Mouse (Mus musculus): Measurements from ENCODE around the gene Pcsk5. TPM values are rescaled to one million over a fixed set of nuclear protein-coding genes. Genes with fewer than 3 reads are reported as not detected.

Gene Pcsk5
- polyA plus RNA-seq, 1 experiment from 2014 or later: 7.2 TPM

DNA sequence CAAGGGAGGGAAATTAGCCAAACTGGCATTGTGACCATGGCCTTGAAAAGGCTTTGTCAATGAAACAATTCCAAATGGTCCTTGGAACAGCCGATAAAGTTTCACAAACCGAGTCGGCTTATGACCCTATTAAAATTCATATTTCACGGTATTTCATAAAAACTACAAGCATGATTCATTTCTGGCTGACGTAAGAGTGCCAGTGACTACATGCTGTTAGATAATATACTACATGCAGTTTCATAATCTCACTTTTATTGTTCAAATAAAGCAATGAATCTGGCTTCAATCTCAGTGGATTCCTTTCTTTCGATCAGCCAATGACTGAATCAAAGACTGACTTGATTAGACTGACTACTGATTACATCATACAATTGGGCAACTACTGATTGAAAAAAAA, 145.8 kb downstream of the Pcsk5 start:
- WGBS: 91% methylated on average over 6 of the region's 6 CpGs
- H3K9ac ChIP-seq: no peak overlapping the region
- no peaks in the 10 kb centered on the region for H3K36me3 ChIP-seq
- H3K27ac ChIP-seq: no peak overlapping the region
- H3K9me3 ChIP-seq: no peaks in the 10 kb centered on the region
- no peaks in the 10 kb centered on the region for H3K27me3 ChIP-seq
- no peak for ATAC-seq (ENCODE audit: low FRiP score)
- no peak overlapping the region for H3K4me2 ChIP-seq
- H3K4me3 ChIP-seq: no peak overlapping the region
- no peaks in the 10 kb centered on the region for H3K4me1 ChIP-seq (replicated peaks)

DNA sequence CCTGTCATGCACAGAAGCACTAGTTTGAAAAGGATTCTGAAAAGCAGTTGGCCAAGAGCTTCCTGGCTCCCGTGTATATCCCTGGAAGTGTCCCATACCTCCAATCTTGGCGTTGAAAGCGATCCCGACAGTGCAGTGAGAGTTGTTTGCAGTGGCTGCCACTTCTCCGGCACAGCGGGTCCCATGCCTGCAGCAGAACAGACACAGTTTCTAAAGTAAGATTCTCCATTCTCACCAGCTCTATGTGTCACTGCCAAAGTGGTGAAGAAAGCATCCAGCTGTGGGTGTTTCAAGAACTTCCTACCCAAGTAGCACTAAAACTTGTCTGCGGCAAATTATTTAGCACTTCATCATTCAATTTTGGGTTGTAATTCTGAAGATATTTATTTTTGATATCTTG, 159.1 kb downstream of the Pcsk5 start:
- Histone ChIP-seq H3K27me3 (no peaks in the 10 kb centered on the region), H3K36me3 (0 out of 2 replicates have a peak, but pooled peaks cover 3% of the 10 kb centered on the region), H3K4me2 (no peak overlapping the region), H3K27ac (no peak overlapping the region), H3K4me3 (no peak overlapping the region), H3K9ac (no peak overlapping the region), H3K4me1 (replicated peaks) (no peaks in the 10 kb centered on the region), H3K9me3 (no peaks in the 10 kb centered on the region)
- ATAC-seq (ENCODE audit: low FRiP score): no peak
- WGBS: 85% methylated on average over 7 of the region's 7 CpGs

DNA sequence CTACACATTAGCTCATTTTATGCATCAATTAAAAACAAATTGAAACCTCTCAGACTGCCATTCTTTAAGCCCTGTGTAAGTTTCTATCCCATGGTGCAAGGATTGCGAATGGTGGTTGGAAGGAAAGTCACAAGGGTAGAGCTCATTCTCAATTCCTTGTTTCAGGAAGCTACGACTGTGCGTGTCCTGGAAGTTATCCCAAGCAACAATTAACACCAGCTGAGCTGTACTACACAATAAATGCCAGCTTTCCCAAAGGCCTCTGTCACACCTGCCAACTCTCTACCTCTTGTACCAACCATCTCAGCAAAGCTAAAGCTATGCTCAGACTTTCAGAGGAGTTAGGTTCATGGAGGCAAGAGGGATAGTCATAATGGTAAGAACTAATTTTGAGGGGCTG, 174.8 kb downstream of the Pcsk5 start:
- Histone ChIP-seq H3K27me3 (no peaks in the 10 kb centered on the region), H3K36me3 (no peaks in the 10 kb centered on the region), H3K4me2 (no peak overlapping the region), H3K9me3 (no peaks in the 10 kb centered on the region), H3K9ac (no peak overlapping the region), H3K4me1 (replicated peaks) (0 out of 2 replicates have a peak, but pooled peaks cover 2% of the 10 kb centered on the region), H3K4me3 (no peak overlapping the region), H3K27ac (no peak overlapping the region)
- no peak for ATAC-seq (ENCODE audit: low FRiP score)
- WGBS: 80% methylated on average over 3 of the region's 3 CpGs

DNA sequence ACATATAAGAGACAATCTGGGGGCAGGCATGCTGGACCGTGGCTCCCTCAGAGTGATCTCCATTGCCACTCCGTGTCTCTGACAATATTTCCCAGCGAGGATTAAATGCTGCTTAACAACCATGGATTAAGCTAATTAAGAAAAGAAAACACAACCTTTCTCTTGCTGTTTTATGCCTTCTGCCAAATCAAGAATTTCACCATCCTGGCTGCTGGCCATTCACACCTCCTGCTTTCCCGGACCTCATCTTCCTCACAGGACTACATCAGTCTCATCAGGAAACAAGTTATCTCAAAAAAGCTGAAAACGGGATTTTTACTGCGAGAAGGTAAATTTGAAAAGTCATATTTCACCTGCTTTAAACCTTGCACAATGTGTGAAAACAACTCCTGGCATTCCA, 175.2 kb downstream of the Pcsk5 start:
- Histone ChIP-seq H3K27ac (no peak overlapping the region), H3K9ac (no peak overlapping the region), H3K4me2 (no peak overlapping the region), H3K27me3 (no peaks in the 10 kb centered on the region), H3K36me3 (no peaks in the 10 kb centered on the region), H3K9me3 (no peaks in the 10 kb centered on the region), H3K4me1 (replicated peaks) (0 out of 2 replicates have a peak, but pooled peaks cover 2% of the 10 kb centered on the region), H3K4me3 (no peak overlapping the region)
- ATAC-seq (ENCODE audit: low FRiP score): no peak
- 79% methylated on average over 6 of the region's 6 CpGs for WGBS

DNA sequence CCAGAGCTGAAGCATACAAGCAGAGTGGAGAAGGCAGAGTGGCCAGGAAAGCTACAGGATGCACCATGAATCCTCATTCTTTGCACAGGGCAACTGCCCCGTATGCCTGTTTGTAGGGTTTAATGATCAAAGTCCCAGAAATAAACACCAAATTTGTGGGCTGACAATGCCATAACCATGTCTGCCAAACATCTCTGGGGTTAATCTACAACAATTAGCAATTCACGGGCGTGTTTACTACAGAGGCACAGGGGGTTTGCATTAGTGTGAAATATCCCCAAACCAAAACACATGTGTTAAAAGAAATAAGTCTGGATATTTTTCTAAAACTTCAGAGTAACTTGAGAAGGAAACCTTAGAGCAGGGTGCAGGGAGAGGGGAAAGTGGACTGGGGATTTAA, 178.1 kb downstream of the Pcsk5 start:
- 84% methylated on average over 3 of the region's 3 CpGs for WGBS
- Histone ChIP-seq H3K4me3 (no peak overlapping the region), H3K36me3 (no peaks in the 10 kb centered on the region), H3K4me1 (replicated peaks) (0 out of 2 replicates have a peak, but pooled peaks cover 2% of the 10 kb centered on the region), H3K9ac (no peak overlapping the region), H3K27me3 (no peaks in the 10 kb centered on the region), H3K4me2 (no peak overlapping the region), H3K27ac (no peak overlapping the region), H3K9me3 (no peaks in the 10 kb centered on the region)
- no peak for ATAC-seq (ENCODE audit: low FRiP score)

DNA sequence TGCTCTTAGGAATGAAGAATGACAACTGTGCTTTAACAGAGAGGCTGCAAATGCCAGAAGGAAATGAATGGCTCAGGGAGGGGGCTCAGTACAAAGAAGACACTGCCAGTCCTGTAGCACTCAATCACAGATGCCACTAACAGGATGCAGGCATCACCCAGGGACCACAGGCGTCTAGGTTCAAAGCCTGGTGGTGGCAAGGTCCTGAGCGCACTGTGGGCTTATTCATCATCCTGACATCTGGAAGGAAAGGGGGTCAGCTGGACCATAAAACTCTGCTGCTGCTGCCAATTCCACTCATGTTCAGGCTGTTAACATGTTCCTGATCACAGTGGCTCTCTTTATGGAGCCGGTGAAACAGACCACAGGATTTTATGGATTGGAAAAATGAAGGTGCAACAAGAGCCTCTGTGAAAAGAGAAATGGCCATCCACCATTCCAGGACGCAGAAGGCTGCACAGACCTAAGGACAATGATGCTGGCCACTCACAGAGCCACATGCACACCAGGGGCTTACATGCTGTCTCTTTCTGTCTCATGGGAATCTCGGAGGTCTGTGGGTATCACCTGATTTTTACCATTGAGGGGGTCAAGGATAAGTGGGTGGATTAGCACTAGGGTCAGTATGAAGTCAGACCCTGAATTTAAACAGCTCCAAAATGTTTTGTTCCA, 186.5 kb downstream of the Pcsk5 start:
- ATAC-seq (ENCODE audit: low FRiP score): peak; percentile 87
- peaks cover 12% of the 10 kb centered on the region for H3K4me1 ChIP-seq (replicated peaks)
- 33% methylated on average over 5 of the region's 5 CpGs for WGBS
- no peak overlapping the region for H3K4me3 ChIP-seq
- no peak overlapping the region for H3K4me2 ChIP-seq
- H3K9ac ChIP-seq: no peak overlapping the region
- H3K27me3 ChIP-seq: no peaks in the 10 kb centered on the region
- H3K9me3 ChIP-seq: no peaks in the 10 kb centered on the region
- H3K27ac ChIP-seq: peak overlapping the region; percentile 20; the same call in 1 of the 2 replicates
- H3K36me3 ChIP-seq: no peaks in the 10 kb centered on the region

DNA sequence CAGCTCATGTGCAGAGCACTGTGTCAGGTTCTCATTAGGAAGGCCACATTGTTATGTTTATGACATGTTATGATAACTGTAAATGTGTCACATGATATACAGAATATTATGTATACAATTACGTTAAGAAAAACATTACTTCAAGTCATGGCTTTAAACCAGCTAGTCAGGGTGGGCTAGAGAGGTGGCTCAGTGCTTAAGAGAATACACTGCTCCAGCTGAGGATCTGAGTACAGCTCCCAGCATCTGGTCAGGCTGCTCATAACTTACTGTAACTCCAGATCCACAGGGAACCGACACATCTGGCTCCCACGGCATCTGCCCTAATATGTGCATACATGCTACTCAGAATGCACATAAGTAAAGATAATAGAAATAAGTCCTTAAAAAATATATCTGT, 187.5 kb downstream of the Pcsk5 start:
- Histone ChIP-seq H3K4me1 (replicated peaks) (peaks cover 12% of the 10 kb centered on the region), H3K9ac (no peak overlapping the region), H3K27me3 (no peaks in the 10 kb centered on the region), H3K9me3 (no peaks in the 10 kb centered on the region), H3K4me2 (no peak overlapping the region), H3K36me3 (no peaks in the 10 kb centered on the region), H3K27ac (0 out of 2 replicates have a peak overlapping the region, but pooled peaks have one; percentile 20), H3K4me3 (no peak overlapping the region)
- WGBS: 80% methylated on average over 3 of the region's 3 CpGs
- ATAC-seq (ENCODE audit: low FRiP score): no peak

DNA sequence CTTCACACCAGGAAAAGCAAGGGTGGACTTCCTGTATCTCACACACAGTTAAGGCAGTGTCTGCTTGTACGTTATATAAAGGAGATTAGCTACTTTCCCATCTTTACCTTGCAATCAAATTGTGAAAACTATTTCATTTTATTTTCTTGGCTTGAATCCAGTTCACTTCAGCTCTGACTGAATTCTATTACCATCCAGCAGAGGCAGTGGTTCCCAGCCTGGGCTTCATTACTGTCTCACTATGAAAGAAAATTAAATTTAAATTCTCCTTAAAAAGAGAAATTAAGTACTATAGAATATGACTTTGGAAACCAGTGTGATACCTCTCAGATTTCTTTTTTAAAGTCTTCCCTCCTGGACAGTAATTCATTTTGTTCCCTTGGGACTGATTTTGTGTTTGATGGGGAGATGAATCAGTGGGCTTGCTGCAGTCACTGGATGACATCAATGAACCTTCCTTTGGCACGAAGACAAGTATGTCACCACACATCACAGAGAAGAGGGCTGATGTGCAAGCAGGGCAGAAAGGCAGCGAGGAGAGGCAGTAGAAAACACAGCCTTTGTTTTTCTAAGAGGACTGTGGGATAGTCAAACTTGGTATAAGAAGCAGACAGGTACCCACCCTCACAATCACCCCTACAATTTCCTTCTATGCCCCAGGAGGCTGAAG, 194.2 kb downstream of the Pcsk5 start:
- Histone ChIP-seq H3K9me3 (no peaks in the 10 kb centered on the region), H3K27ac (no peak overlapping the region), H3K9ac (no peak overlapping the region), H3K27me3 (no peaks in the 10 kb centered on the region), H3K4me2 (no peak overlapping the region), H3K36me3 (no peaks in the 10 kb centered on the region), H3K4me3 (no peak overlapping the region), H3K4me1 (replicated peaks) (no peaks in the 10 kb centered on the region)
- peak; percentile 49; the same call in 1 of the 2 replicates for ATAC-seq (ENCODE audit: low FRiP score)
- 68% methylated on average over 3 of the region's 3 CpGs for WGBS

DNA sequence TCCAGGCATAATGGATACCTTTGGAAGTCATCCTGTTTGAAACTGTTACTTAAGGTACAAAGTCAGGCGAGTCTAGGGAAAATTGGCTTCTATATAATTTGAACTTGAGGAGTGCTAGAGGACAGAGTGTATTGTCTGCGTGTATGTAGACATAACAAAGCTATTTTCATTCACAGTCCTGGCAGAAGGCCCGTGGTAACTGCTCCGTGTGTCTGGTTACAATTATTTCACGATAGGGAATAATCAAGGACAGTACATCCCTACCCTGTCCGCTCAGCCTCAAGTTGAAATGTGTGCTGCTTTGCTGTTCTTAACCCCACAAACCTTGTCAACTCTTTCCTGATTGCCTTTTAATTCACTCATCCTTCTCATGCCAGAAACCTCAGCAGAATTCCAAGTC, 201.4 kb downstream of the Pcsk5 start:
- Histone ChIP-seq H3K27ac (no peak overlapping the region), H3K4me1 (replicated peaks) (no peaks in the 10 kb centered on the region), H3K27me3 (no peaks in the 10 kb centered on the region), H3K4me2 (no peak overlapping the region), H3K9me3 (no peaks in the 10 kb centered on the region), H3K9ac (no peak overlapping the region), H3K36me3 (no peaks in the 10 kb centered on the region), H3K4me3 (no peak overlapping the region)
- WGBS: 84% methylated on average over 6 of the region's 6 CpGs
- ATAC-seq (ENCODE audit: low FRiP score): no peak

DNA sequence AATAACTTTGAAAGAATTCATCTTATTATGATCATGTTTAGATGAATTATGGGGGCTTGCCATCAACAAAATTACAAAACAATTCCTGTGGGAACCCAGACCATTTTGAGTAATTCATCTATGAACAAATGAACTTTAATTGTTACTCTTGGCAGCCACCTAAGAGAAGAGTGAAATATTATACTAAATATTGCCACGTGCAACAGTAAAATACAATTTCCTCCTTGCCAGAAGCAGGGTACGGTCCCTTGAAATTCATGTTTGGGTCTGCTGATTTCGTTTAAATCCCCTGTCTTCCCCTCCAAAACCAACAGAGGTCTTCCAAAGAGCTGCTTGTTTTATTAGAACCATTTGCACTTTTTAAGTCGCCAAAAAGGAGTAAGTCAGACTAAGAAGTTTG, 221.8 kb downstream of the Pcsk5 start:
- ATAC-seq (ENCODE audit: low FRiP score): no peak
- 83% methylated on average over 4 of the region's 4 CpGs for WGBS
- H3K9me3 ChIP-seq: no peaks in the 10 kb centered on the region

DNA sequence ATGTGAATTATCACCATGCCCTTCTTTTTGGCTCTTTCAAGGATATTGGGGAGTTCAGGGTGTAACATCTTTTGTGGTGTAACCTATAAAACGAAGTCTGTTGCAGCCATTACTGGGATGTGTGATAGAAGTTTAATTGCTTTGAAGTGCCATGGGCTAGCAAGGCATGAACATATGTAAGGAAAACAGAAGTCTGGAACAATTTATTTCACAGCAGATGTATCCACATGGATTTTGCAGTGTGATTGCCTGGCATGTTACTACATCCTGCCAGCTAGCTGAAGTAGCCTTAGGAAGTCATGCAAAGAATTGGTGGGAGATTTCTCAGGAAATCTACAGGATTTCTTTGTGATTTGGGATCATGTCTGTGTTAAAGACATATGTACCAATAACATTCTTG, 230.9 kb downstream of the Pcsk5 start:
- Histone ChIP-seq H3K4me2 (no peak overlapping the region), H3K9me3 (no peaks in the 10 kb centered on the region), H3K27me3 (no peaks in the 10 kb centered on the region), H3K4me1 (replicated peaks) (no peaks in the 10 kb centered on the region), H3K9ac (no peak overlapping the region), H3K27ac (no peak overlapping the region), H3K36me3 (no peaks in the 10 kb centered on the region), H3K4me3 (no peak overlapping the region)
- ATAC-seq (ENCODE audit: low FRiP score): no peak
- 72% methylated on average over 1 of the region's 1 CpGs for WGBS

More for the DNA sequence above, 221.8 kb downstream of the Pcsk5 start:
- no peaks in the 10 kb centered on the region for H3K36me3 ChIP-seq
- H3K4me1 ChIP-seq (replicated peaks): no peaks in the 10 kb centered on the region
- H3K4me3 ChIP-seq: no peak overlapping the region
- no peak overlapping the region for H3K4me2 ChIP-seq
- no peak overlapping the region for H3K27ac ChIP-seq
- H3K27me3 ChIP-seq: no peaks in the 10 kb centered on the region
- H3K9ac ChIP-seq: no peak overlapping the region

DNA sequence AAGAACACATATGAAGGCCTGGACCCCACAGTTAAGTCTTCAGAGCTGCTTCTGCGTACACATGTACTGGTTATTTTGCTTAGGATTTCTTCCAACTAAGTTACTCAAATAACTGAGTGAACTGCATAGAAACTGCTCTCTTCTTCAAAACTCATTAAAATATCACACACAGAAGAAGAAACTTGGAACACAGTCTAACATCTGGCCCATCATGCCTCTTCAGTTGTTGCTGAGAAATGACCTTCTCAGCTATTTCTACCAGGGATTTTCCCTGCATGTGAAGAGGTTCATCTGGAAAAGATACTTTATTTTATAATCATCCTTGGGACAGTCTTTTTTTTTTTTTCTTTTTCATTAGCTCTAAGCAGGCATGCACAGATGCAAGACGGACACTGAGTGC, 231.3 kb downstream of the Pcsk5 start:
- H3K4me3 ChIP-seq: no peak overlapping the region
- WGBS: 92% methylated on average over 2 of the region's 2 CpGs
- no peak for ATAC-seq (ENCODE audit: low FRiP score)
- H3K36me3 ChIP-seq: no peaks in the 10 kb centered on the region
- no peak overlapping the region for H3K27ac ChIP-seq
- no peaks in the 10 kb centered on the region for H3K4me1 ChIP-seq (replicated peaks)
- no peaks in the 10 kb centered on the region for H3K27me3 ChIP-seq
- no peak overlapping the region for H3K9ac ChIP-seq
- no peaks in the 10 kb centered on the region for H3K9me3 ChIP-seq
- no peak overlapping the region for H3K4me2 ChIP-seq

DNA sequence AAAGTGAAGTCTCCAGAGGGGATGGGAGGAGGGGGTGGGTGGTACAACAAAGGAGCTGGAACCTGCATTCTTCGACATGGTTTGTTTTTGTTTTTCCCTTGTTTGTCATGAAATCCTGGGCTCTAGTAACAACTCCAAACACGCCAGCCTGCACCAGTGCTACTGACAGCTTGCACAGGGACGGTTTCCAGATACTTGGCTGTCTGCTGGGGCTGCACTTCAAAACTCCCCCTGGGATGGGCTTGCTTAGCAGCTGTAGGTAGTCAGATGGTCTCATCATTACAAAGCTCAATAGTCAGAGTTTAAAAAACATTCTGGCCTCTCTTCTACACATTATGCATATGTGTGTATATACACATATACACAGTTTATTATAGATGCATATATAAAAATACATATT, 234.1 kb downstream of the Pcsk5 start:
- H3K36me3 ChIP-seq: no peaks in the 10 kb centered on the region
- peaks cover 5% of the 10 kb centered on the region for H3K4me1 ChIP-seq (replicated peaks)
- H3K4me3 ChIP-seq: no peak overlapping the region
- H3K27me3 ChIP-seq: no peaks in the 10 kb centered on the region
- ATAC-seq (ENCODE audit: low FRiP score): no peak
- no peak overlapping the region for H3K9ac ChIP-seq
- H3K27ac ChIP-seq: no peak overlapping the region
- H3K4me2 ChIP-seq: no peak overlapping the region
- no peaks in the 10 kb centered on the region for H3K9me3 ChIP-seq
- 64% methylated on average over 3 of the region's 3 CpGs for WGBS

Measured in hindbrain, embryonic 13.5 days (tissue).